Mouse (Mus musculus) forebrain, embryonic 15.5 days (tissue): ENCODE measurements around the gene Csnk2b. TPM values are rescaled to one million over a fixed set of nuclear protein-coding genes. Genes with fewer than 3 reads are reported as not detected.

Source experiments
- ATAC-seq: fragments of 200-750 bp; cut with Nextera tagmentation; replicated peaks from 2 replicates; pipeline ENCODE4 v1.8.0; 2017; ENCODE audit warnings: mild to moderate bottlenecking, moderate TSS enrichment, moderate library complexity
- H3K27ac ChIP-seq: fragments of 300-500 bp; sonication (generic); replicated peaks from 2 replicates; pipeline ENCODE4 v1.5.1; 2015; ENCODE audit warnings: mild to moderate bottlenecking, inconsistent platforms
- H3K27me3 ChIP-seq: fragments of 300-500 bp; sonication (generic); 2 replicates; pipeline ENCODE4 v1.6.1; 2015; ENCODE audit warnings: inconsistent platforms
- H3K36me3 ChIP-seq: fragments of 300-500 bp; sonication (generic); 2 replicates; pipeline ENCODE4 v1.6.1; 2015; ENCODE audit warnings: mild to moderate bottlenecking, inconsistent platforms
- H3K4me1 ChIP-seq: fragments of 300-500 bp; sonication (generic); 2 replicates; pipeline ENCODE4 v1.6.1; 2015; ENCODE audit warnings: inconsistent platforms
- H3K4me2 ChIP-seq: fragments of 300-500 bp; sonication (generic); replicated peaks from 2 replicates; pipeline ENCODE4 v1.6.1; 2015; ENCODE audit warnings: mild to moderate bottlenecking, inconsistent platforms
- H3K4me3 ChIP-seq: fragments of 300-500 bp; sonication (generic); 2 replicates; pipeline ENCODE4 v1.5.1; 2015; ENCODE audit warnings: mild to moderate bottlenecking, inconsistent platforms
- H3K9ac ChIP-seq: fragments of 300-500 bp; sonication (generic); replicated peaks from 2 replicates; pipeline ENCODE4 v1.6.1; 2015; ENCODE audit warnings: mild to moderate bottlenecking, inconsistent platforms
- H3K9me3 ChIP-seq: fragments of 300-500 bp; sonication (generic); 2 replicates; pipeline ENCODE4 v1.6.1; 2016; ENCODE audit warnings: inconsistent platforms
- WGBS: fragments of 180-500 bp; shearing (Covaris S2); methylation state at CpG from one replicate; pipeline ENCODE4 v1.1.7; 2015; ENCODE audit warnings: mixed read lengths; 5-methylcytosine and 5-hydroxymethylcytosine counted together
- polyA plus RNA-seq: library from polyadenylated mRNA; unstranded; fragments of >200 nt; fragmentation: Nextera tagmentation; extraction: Ambion mirVana; gene quantifications from 2 replicates; pipeline ENCODE4 v1.2.1, GENCODE M21; 2015

Csnk2b gene
- polyA plus RNA-seq, 1 experiment from 2014 or later = 309 TPM

DNA sequence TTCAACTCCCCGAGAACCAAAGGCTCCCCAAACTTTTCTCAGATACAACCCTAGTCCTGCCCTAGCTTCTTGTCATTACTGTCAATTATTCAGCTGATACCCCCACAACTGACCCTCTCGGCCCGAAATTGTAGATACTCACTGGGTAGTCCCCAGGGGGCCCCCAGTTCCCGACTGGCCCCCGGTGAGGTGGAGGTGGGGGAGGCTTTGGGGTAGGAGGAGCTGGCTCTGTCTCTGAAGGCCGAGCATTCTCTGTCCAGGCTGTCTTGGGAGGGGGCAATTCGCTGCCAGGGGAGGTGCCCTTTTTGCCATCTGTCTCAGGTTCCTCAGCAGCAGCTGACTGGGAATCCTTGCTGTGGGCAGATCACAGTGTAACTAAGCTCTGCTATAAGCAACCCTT, 37.8 kb upstream of the Csnk2b start:
- ATAC-seq = no peak

DNA sequence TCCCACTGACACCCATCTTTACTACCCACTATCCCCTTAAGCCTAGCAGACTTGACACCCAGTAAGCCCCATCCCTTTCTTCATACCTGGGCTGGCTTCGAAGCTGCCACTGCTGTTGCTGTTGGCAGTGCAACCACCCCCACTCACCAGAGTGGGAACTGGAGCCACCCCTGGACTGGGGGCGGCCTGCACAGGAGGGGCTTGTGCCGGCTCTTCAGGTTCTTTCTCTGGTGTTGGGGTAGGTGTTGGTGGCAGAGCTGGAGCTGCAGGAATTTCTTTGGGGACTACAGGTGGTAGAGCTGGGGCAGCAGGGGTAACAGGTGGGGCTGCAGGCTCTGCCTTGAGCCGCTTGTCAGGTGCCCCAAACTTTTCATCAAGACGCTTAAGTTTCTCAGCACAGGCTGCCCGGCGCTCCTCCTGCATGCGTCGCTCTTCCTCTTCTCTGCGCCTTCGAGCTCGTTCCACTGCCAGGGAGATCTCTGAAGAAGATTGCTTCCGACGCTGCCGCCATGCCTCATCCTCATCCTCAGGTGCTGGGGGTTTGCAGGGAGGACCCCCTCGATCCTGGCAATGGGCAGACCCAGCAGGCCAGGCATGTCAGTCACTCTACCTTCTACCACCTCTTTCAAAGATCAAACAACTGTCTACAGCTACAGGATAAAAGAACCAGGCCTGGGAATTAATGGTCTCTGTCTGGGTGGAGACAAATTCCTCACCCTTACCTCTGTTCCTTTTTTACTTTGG, 37.2 kb upstream of the Csnk2b start:
- Histone ChIP-seq H3K27ac (no peak overlapping the region), H3K36me3 (peaks cover 80% of the 10 kb centered on the region), H3K4me1 (peaks cover 27% of the 10 kb centered on the region), H3K27me3 (no peaks in the 10 kb centered on the region), H3K4me3 (no peak overlapping the region), H3K9ac (no peak overlapping the region), H3K9me3 (no peaks in the 10 kb centered on the region), H3K4me2 (no peak overlapping the region)
- WGBS = 93% methylated on average over 16 of the region's 16 CpGs
- no peak for ATAC-seq

More for the DNA sequence above, 37.8 kb upstream of the Csnk2b start:
- Histone ChIP-seq H3K27ac (no peak overlapping the region), H3K27me3 (no peaks in the 10 kb centered on the region), H3K36me3 (peaks cover 74% of the 10 kb centered on the region), H3K4me2 (no peak overlapping the region), H3K4me3 (no peak overlapping the region), H3K9me3 (no peaks in the 10 kb centered on the region), H3K9ac (no peak overlapping the region), H3K4me1 (peaks cover 27% of the 10 kb centered on the region)
- WGBS = 87% methylated on average over 7 of the region's 7 CpGs

DNA sequence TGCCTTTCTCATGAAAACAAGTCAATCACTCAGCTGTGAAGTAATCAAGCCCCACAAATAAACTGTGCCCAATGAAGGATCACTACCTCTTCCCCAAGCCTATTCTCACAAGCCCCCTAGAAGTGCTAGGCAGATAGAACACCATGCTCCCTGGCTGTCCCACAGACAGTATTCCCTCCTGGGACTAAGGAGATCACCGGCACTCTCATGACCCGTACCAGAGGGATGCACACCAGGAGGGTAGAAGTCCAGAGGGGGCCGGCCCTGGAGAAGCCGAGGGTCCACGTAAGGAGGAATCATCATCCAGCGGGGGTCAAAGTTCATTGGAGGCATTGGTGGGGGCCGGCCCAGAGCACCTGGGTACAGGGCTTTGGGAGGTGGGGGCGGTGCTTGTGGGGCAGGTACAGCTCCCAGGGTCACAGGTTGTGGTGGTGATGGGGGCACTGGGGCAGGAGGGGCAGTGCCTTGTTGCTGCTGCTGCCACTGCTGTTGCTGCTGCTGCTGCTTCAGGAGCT, 35.9 kb upstream of the Csnk2b start:
- H3K27me3 ChIP-seq = no peaks in the 10 kb centered on the region
- H3K36me3 ChIP-seq = peaks cover 93% of the 10 kb centered on the region
- H3K4me1 ChIP-seq = peaks cover 18% of the 10 kb centered on the region
- no peak overlapping the region for H3K27ac ChIP-seq
- H3K9me3 ChIP-seq = no peaks in the 10 kb centered on the region
- WGBS = 95% methylated on average over 8 of the region's 8 CpGs
- H3K4me3 ChIP-seq = no peak overlapping the region
- H3K4me2 ChIP-seq = no peak overlapping the region
- ATAC-seq = no peak
- no peak overlapping the region for H3K9ac ChIP-seq

DNA sequence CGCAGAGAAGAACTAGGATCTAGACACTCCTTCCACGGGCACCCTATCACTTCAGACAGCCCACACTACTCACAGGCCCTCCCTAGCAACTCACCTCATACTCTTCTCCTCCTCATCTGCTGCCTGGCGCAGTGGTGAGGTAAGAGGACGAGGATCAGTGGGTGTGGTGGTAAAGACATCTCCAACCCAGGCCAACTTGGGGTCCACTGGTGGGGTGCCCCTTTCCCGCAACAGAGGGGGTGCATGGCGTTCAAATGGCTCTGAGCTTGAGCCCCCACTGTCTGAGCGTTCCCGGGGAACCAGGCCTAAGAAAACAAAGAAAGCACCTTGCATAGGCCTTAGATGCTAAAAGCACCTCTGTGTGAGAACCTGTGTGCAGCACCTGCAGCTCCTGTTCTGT, 35.4 kb upstream of the Csnk2b start:
- no peak overlapping the region for H3K9ac ChIP-seq
- peaks cover 98% of the 10 kb centered on the region for H3K36me3 ChIP-seq
- no peak overlapping the region for H3K4me2 ChIP-seq
- no peaks in the 10 kb centered on the region for H3K9me3 ChIP-seq
- 93% methylated on average over 8 of the region's 8 CpGs for WGBS
- H3K27me3 ChIP-seq = no peaks in the 10 kb centered on the region
- H3K4me3 ChIP-seq = no peak overlapping the region
- H3K27ac ChIP-seq = no peak overlapping the region
- ATAC-seq = no peak
- peaks cover 14% of the 10 kb centered on the region for H3K4me1 ChIP-seq

DNA sequence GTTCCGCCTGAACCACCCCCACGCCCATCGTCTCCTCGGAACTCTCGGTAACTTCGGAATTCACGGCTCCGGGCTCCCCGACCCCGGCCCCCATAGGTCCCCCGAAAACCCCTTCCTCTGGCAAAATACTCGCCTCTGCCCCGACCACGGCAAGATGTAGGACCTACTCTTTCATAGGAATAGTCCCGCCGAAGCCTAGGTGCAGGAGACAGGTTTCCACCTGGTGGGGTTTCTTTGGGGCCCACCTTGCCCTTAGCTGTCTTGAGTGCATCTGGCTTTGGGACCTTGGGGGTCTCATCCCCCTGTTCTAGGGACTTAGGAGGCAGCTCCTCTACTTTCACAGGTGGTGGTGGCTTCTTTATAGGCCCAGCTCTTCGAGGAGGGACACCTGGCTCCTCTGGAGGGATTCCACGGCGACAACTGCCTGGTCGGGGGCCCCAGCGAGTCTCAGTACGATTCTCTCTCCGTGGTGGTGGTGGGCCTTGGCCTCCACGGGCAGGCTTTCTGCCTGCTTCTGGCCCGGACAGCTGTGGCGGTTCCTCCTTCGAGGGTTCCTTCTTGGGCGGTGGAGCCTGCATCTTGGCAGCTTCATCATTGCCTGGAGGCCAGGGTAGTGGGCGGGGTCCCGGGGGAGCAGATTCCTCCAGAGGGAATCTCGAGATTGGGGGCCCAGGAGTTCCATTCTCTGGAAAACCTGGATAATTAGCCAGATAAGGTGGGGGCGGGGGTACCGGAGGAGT, 34.8 kb upstream of the Csnk2b start:
- WGBS = 90% methylated on average over 33 of the region's 33 CpGs
- no peak overlapping the region for H3K4me3 ChIP-seq
- no peaks in the 10 kb centered on the region for H3K9me3 ChIP-seq
- no peak overlapping the region for H3K4me2 ChIP-seq
- peaks cover 8% of the 10 kb centered on the region for H3K4me1 ChIP-seq
- no peaks in the 10 kb centered on the region for H3K27me3 ChIP-seq
- H3K36me3 ChIP-seq = peaks cover 100% of the 10 kb centered on the region
- no peak for ATAC-seq
- no peak overlapping the region for H3K9ac ChIP-seq
- H3K27ac ChIP-seq = no peak overlapping the region

DNA sequence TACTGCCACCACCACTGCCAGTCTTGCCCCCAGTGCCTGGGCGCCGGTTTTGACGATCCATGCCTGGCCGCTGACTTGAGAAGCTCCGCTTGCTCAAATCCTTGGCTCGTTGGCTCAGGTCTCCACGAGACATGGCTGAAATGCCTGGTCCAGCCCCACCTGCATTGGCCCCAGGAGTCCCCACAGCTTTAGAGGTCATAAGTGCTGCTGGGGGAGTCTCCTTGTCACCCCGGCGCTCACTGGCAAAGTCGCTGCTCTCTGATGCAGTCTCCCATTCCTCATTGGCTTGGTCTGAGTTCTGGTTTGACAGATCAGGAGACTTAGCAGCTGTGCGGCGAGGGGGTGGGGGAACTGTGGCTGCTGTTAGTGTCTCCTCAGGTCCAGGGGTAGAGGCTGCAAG, 33.6 kb upstream of the Csnk2b start:
- Histone ChIP-seq H3K36me3 (peaks cover 98% of the 10 kb centered on the region), H3K4me2 (no peak overlapping the region), H3K4me1 (no peaks in the 10 kb centered on the region), H3K4me3 (no peak overlapping the region), H3K27me3 (no peaks in the 10 kb centered on the region), H3K9ac (no peak overlapping the region), H3K27ac (no peak overlapping the region), H3K9me3 (no peaks in the 10 kb centered on the region)
- ATAC-seq = no peak
- 92% methylated on average over 12 of the region's 12 CpGs for WGBS

DNA sequence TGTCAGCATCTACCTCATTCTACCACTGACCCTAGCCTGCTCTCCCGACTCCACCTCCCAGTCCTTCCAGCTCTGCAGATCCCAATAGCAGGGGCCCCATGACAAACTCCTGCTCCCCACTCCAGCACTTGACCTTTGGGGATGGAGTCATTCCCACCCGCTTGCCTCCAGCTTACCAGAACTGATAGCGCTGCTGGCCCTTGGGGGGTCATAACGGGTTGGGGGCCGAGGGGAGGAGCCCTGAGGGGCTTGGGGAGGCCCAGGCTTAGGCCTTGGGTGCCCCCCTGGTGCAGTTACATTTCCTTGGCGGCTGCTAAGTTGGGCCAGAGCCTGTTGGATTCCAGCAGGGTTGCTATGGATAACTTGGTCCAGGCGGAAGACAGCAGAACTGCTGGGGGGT, 32.8 kb upstream of the Csnk2b start:
- Histone ChIP-seq H3K9ac (no peak overlapping the region), H3K27ac (no peak overlapping the region), H3K36me3 (peaks cover 98% of the 10 kb centered on the region), H3K4me1 (no peaks in the 10 kb centered on the region), H3K27me3 (no peaks in the 10 kb centered on the region), H3K9me3 (no peaks in the 10 kb centered on the region), H3K4me2 (no peak overlapping the region), H3K4me3 (no peak overlapping the region)
- 85% methylated on average over 7 of the region's 7 CpGs for WGBS
- ATAC-seq = no peak

DNA sequence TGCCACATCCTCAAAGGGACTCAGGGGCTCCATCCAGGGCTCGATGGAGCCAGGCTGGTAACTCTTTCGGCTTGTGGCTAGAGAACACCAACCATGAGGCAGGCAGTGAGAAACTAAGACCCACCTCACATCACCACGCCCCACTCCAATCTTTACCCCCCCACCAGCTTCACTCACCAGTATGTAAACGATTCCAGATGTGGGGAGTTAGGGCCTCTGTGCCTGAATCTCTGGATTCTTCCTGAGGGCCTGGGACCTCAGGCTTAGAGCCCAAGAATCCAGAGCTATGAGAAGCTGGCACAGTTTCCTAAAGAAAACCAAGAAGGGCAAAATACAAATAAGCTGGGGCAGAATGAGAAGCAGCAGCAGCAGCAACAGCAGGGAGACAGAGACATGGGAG, 32.1 kb upstream of the Csnk2b start:
- Histone ChIP-seq H3K27ac (no peak overlapping the region), H3K4me2 (no peak overlapping the region), H3K4me3 (no peak overlapping the region), H3K9me3 (no peaks in the 10 kb centered on the region), H3K36me3 (peaks cover 98% of the 10 kb centered on the region), H3K27me3 (no peaks in the 10 kb centered on the region), H3K4me1 (no peaks in the 10 kb centered on the region), H3K9ac (no peak overlapping the region)
- no peak for ATAC-seq
- 94% methylated on average over 4 of the region's 4 CpGs for WGBS

DNA sequence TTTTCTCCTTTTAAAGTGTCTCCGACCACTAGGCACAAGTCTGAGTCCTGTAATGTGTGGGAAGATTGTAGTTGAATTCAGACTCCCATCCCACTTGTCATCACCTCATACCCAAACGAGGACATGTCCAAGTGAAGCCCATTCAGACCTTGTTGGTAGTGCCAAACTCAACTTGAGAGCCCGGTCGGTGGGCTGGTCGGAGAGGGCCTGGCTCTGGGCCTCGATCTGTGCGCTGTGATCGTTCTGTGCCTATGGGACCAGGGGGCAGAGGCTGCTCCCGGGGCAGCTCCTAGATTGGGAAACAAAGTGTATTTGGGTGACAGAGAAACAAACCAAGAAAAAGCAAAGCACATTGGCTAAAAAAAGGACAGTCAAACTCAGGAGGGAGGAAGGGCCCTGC, 31.2 kb upstream of the Csnk2b start:
- 91% methylated on average over 9 of the region's 9 CpGs for WGBS
- ATAC-seq = no peak
- no peak overlapping the region for H3K27ac ChIP-seq
- H3K9me3 ChIP-seq = no peaks in the 10 kb centered on the region
- H3K4me1 ChIP-seq = no peaks in the 10 kb centered on the region
- H3K36me3 ChIP-seq = peaks cover 97% of the 10 kb centered on the region
- H3K4me2 ChIP-seq = no peak overlapping the region
- H3K27me3 ChIP-seq = no peaks in the 10 kb centered on the region
- H3K4me3 ChIP-seq = no peak overlapping the region
- H3K9ac ChIP-seq = no peak overlapping the region

DNA sequence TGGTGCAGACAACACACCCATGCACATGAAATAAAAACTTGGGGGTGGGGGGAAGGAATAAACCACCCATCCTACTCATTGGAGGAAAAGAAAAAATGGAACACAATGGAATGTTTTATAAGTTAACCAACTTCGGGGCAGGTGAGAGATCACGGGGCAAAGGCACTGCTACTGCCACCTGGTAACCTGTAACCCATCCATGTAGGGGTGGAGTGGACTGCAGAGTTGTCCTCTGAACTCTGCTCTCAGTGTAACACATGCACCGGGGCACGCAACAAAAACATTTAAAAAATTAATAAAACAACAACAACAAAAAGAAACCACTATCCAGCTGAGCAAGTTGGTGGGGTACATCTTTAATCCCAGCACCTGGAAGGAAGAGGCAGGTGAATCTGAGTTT, 30.3 kb upstream of the Csnk2b start:
- 92% methylated on average over 4 of the region's 4 CpGs for WGBS

DNA sequence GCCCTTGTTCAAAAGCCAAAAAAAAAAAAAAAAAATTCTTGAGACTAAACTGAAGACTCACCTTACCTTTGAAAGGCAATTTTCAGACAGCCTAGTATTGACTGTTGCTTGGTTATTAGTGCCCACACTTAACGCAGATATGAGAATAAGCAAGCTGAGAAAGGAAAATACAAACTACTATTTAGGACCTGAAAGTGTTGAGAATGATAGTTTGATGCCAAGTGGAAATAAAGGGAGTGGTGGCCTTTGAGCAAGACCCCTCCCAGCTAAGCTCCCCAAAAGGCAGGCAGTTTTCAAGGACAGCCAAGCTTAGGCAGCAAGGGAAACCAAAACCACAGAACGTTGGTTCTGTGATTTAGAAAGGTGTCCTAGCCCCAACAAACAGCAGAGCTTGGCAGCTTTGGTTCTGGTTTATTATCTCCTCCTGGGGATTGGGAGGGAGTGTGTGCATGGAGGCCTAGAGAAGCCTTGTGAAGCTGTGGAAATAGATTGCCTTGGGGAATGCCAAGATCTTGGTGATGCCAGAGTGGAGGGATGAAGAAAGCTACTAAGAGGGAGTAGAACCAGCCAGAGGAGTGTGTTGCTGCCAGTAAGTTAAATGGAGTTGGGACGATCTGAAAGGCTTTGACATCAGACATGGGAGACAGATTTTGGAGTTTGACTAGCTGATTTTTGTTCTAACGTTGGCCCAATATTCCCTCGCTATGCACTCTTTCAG, 26.2 kb upstream of the Csnk2b start:
- Histone ChIP-seq H3K4me2 (no peak overlapping the region), H3K4me1 (no peaks in the 10 kb centered on the region), H3K27ac (peak overlapping the region; percentile 14; the same call in 1 of the 2 replicates), H3K36me3 (peaks cover 96% of the 10 kb centered on the region), H3K27me3 (no peaks in the 10 kb centered on the region), H3K9me3 (no peaks in the 10 kb centered on the region), H3K9ac (no peak overlapping the region), H3K4me3 (no peak overlapping the region)
- WGBS = 60% methylated on average over 5 of the region's 5 CpGs
- ATAC-seq = no peak

More for the DNA sequence above, 30.3 kb upstream of the Csnk2b start:
- Histone ChIP-seq H3K4me1 (no peaks in the 10 kb centered on the region), H3K36me3 (peaks cover 96% of the 10 kb centered on the region), H3K27me3 (no peaks in the 10 kb centered on the region), H3K9ac (no peak overlapping the region), H3K27ac (no peak overlapping the region), H3K9me3 (no peaks in the 10 kb centered on the region), H3K4me2 (no peak overlapping the region), H3K4me3 (no peak overlapping the region)
- no peak for ATAC-seq

DNA sequence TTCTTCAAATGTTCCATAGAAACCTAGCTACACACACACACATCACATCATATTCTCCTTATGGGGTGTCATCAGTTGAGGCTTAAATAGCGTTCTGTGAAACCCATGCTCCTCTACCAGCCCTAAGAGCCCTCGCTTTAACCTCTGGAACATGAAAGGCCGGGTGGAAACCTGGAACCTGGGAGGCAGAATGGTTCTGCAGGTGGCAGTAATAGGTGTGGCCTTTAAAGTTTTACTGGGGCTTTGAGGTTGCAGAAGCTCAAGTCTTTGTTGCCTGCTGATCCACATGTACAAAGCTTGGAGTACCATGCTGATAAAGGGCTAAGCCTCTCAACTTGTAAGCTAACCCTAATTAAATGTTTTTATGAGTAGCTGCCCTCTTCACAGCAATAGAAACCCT, 25.5 kb upstream of the Csnk2b start:
- peak overlapping the region; percentile 0; the same call in 1 of the 2 replicates for H3K27ac ChIP-seq
- peaks cover 96% of the 10 kb centered on the region for H3K36me3 ChIP-seq
- no peaks in the 10 kb centered on the region for H3K9me3 ChIP-seq
- H3K4me2 ChIP-seq = no peak overlapping the region
- no peak for ATAC-seq
- no peak overlapping the region for H3K4me3 ChIP-seq
- no peaks in the 10 kb centered on the region for H3K4me1 ChIP-seq
- no peak overlapping the region for H3K9ac ChIP-seq
- WGBS = 63% methylated on average over 3 of the region's 3 CpGs
- no peaks in the 10 kb centered on the region for H3K27me3 ChIP-seq
